Mouse (Mus musculus): ENCODE measurements around the gene Wdtc1.
A peak's percentile ranks its signal among the peaks of the same experiment; 100 is the strongest.

Wdtc1 gene

GRCm38 (mm10) chr4:133251214-133251613, 102.1 kb downstream of the Wdtc1 start:
- no peak for DNase-seq (ENCODE audit: low spot score)

GRCm38 (mm10) chr4:133250609-133251008, 102.7 kb downstream of the Wdtc1 start:
- peak; percentile 52 for DNase-seq (ENCODE audit: low spot score)

GRCm38 (mm10) chr4:133247806-133248449, 105.4 kb downstream of the Wdtc1 start:
- no peak for DNase-seq (ENCODE audit: low spot score)

GRCm38 (mm10) chr4:133247072-133247471, 106.2 kb downstream of the Wdtc1 start:
- DNase-seq (ENCODE audit: low spot score), result no peak

- DNase-seq (ENCODE audit: low spot score), result no peak
Observed at GRCm38 (mm10) chr4:133244289-133244688, 109.0 kb downstream of the Wdtc1 start.

GRCm38 (mm10) chr4:133243538-133243937, 109.7 kb downstream of the Wdtc1 start:
- DNase-seq (ENCODE audit: low spot score), result no peak

- DNase-seq (ENCODE audit: low spot score), result no peak
Observed at GRCm38 (mm10) chr4:133242710-133243109, 110.6 kb downstream of the Wdtc1 start.
